Mouse (Mus musculus): Measurements from ENCODE around the gene Ebf1.

DNA sequence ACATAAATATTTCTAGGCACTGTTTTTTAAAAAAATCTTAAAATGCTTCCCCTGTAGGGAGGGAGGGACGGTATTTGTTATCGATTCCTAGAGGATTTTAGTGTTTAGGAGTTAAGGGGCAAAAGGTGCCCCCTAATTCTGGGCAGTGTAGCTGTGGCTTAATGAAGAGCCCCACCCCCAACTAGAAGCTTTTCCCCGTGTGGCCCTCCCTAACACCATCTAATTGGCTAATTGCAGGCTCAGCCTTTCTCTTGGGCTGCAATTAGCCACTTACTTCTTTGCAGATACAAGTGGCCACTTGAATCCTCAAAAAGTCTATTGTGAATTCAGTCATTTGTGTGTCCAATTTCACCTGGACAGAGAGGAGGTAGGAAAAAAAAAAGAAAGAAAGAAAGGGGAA, 175.7 kb downstream of the Ebf1 start:
- TF ChIP-seq CTCF (IDR thresholded peaks at IDR 0.05; ENCODE audit: low read depth) (no peak), EP300 (IDR thresholded peaks at IDR 0.05; ENCODE audit: low read depth) (no peak)
